Mouse (Mus musculus): ENCODE data around the gene Fgd1. TPM values are rescaled to one million over a fixed set of nuclear protein-coding genes. Genes with fewer than 3 reads are reported as not detected.

Gene Fgd1
- total RNA-seq, 2 experiments from 2014 or later: 19.5 to 20.4 TPM

DNA sequence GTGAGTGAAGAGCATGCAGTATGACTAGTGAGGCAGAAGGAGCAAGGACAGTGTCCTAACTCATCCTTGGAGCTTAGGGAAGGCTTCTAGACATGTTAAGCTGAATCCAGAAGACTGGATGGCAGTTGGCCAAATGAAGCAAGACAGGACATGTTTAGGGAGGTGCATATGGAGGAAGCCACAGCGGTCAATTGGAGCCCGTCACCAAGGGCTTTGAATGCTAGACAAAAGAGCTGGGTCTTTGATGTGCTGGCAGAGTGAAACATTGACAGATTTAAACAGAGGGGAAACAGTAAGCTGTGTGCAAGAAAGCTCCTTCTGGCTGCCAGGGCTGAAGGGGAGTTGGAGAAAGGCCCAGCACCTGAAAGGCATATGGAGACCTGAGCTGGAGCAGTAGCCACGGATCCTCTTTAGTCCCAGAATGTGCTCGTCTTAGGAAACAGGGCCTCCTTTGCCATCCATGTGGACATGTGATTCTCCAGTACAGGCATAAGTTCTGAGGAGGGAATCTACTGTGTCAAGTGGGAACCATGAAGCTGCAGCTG, 31.1 kb downstream of the Fgd1 start:
- no peak for DNase-seq (ENCODE audit: low spot score in 2 of 2)

DNA sequence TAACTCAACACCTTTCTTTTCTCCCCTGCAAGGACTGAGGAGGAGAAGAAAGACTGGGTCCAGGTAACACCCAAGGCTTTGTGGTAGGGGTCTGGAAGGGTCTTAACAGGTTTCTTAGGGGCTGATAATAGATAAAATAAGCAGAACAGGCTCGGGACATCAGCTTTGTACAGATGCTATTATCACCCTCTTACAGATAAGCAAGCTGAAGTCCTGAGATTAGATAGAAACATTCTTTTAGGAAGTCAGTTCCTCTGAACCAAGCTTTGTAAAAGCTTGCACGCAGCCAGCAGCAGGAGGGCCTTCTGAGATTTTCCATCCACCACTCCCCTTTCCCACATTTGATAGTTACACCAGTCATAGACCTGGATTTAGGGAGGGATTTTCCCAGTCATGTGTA, 39.6 kb downstream of the Fgd1 start:
- no peak for DNase-seq (ENCODE audit: low spot score in 2 of 2)

DNA sequence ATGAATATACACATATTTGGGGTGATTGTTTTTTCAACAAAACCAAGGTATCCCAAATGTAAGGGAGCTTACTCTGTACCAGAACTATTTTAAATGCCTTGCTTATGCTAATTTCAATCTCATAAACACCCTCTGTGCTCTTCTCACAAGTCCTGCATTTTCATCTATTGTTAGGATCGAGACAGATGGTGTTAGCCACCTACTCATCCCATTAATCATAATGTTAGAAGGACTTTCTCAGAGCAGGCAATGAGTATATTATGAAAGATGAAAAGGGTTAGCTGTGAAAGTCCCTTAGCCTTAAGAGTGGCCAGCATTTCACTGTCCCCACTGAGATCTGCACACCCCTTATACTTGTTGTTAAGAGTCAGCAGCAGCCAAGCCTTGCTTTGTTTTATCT, 41.5 kb downstream of the Fgd1 start:
- no peak for DNase-seq (ENCODE audit: low spot score in 2 of 2)

DNA sequence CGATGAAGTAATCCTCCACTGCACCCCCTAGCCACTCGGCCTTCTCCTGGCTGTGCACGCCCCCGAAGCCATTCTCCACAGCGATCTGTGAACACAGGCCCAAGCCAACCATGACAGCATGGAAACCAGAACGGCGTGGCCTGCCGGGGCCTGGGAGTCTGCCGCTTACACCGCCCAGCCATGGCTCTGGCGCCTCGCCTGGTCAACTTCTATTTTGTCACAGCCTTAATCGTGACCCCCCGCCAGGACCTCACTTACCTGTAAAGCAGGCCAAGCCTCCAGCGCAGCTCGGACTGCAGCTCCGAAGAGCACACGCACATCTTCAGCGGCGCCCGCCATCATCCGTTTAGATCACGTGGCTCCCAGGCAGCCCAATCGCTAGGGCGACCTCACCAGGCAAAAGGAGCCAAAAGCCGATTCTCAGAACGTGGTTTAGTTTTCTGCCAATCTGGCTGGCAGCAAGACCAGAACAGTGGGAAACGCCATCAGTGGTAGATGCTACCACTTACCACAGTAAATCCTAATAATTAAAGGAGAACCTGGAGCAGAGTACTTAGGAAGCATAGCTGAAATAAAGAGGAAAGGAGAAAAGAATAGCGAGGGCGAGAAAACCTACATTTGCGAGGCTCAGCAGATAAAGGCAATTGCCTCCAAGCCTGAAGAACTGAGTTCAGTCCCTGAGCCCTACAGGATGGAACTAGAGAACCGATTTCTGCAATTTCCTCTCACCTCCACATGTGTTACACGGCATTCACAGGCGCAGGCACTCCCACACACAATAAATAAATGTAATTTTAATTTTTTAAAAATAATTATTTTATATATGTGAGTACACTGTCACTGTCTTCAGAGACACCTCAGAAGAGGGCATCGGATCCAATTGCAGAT, 50.5 kb downstream of the Fgd1 start, which contains the start of gene Tsr2:
TSS of gene Tsr2 (minus strand) at position 373 of the 888 bp plus-strand sequence.
- DNase-seq (ENCODE audit: low spot score in 2 of 2): peak; percentile 68 to 74

DNA sequence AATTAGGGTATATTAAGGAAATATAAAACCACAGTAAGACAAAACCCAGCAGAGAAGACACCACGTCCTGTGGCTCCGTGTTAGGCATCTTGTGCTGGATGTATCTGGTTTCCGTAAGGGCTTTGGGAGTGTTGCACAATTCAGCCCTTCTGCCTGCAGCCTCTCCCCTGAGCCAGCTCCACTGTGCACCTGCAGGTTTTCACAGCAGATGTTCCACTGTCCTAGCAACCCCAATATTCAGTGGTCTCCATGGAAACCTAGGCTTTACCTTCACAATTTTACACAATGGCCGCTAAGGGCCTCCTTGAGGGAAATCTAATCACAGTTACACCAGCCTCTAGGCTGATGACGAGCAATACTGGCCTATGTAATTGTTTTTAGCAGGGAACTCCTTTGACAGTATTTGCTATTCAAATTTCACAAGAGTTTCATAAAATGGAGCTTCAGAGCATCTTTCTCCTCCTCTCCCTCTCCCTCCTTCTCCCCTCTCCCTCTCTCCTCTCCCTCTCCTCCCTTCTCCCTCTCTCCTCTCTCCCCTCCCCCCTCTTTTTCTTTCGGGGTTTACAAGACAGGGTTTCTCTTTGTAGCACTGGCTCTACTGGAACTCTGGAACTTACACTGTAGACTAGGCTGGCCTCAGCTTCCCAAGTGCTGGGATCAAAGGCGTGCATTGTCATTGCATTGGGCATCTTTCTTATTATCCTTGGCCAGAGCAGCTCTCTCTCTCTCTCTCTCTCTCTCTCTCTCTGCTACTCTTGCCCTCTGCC, 61.5 kb downstream of the Fgd1 start:
- no peak for DNase-seq (ENCODE audit: low spot score in 2 of 2)

DNA sequence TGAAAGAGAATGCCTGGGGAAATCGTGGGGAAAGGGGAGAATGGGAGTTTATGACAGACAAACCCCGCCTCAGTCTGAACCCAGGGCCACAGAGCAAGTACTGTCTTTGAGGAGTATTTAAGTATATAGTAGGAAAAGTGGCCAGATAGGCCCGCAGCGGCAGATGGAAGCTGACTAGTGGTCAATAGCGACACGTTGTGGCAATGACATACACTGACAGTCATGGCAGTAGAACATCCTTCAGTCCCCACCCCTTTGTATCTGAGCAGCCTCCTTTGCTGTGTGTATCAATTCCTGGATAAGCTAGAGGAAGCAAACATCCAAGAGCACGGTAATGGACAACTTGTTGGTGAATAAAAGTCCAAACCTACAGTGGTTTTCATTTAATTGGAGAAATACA, 70.8 kb downstream of the Fgd1 start:
- DNase-seq (ENCODE audit: low spot score in 2 of 2): peak; percentile 4 to 13

DNA sequence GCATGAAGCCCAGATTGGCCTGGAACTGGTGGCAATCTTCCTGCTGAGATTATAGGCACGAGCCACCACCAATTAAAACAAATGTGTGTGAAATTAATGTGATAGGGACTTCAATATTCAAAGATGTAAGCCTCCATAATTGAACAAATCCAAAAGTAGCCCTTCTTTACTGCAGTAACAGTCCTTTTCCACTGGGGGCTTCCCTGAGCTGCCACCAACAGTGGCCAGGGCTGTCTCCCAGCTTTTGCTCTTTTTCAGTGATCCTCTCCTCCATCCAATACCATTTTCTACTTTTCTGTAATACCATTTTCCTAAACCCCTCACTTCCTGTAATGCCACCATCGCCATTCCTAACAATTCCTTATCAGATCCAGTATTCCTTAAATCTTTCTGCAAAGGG, 71.5 kb downstream of the Fgd1 start:
- no peak for DNase-seq (ENCODE audit: low spot score in 2 of 2)

DNA sequence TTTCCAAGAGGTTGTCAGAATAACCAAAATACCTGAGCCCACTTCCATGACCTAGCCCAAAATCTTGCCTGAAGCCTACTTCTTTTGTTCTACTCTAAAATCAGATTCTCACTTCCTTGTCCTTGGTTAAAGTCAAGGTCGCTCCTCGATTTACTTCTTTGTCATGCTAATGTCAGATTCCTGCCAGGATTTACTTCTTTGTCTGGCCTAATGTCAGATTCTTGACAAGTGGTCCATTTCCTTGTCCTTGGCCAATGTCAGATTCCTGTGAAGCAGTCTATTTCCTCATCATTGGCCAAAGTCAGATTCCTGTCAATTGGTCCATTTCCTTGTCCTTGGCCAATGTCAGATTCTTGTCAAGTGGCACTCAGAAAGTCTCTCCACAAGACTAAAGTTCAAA, 78.0 kb downstream of the Fgd1 start:
- DNase-seq (ENCODE audit: low spot score in 2 of 2): no peak

DNA sequence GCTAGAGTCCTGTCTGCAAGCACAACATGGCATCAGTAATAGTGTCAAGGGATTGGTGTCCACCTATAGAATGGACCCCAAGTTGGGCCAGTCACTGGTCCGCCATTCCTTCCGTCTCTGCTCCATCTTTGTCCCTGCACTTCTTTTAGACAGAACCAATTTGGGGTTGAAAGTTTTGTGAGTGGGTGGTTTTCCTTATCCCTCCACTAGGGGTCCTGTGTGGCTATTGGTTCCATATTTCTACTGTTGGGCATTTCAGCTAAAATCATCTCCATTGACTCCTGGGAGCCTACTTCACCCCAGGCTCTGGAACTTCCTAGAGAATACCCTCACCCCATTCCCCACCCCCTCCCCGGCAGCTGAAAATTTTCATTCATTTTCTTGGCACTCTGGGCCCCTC, 84.5 kb downstream of the Fgd1 start:
- DNase-seq (ENCODE audit: low spot score in 2 of 2): no peak

DNA sequence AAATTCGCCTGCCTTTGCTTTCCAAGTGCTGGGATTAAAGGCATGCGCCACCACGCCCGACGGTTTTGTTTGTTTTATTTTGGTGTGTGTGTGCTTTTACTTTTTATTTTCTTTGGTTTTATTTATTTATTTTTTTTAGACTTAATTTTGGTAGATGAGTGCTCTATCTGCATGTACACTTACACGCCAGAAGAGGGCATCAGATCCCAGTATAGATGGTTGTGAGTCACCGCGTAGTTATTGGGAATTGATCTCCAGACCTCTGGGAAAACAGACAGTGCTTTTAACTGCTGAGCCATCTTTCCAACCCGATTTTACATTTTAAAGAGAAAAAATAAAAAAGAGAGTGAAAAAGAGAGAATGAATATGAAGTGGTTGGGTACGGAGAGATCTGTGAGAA, 86.8 kb downstream of the Fgd1 start:
- no peak for DNase-seq (ENCODE audit: low spot score in 2 of 2)

Other genes starting within 250 kb of the Fgd1 start
- gene Maged2, start 231.8 kb upstream of the Fgd1 start, total RNA-seq (2021): 10 to 100 TPM; 46.7 to 54.0 TPM
- gene Gnl3l, start 28.8 kb upstream of the Fgd1 start, total RNA-seq (2021): 100 to 1,000 TPM; 210 to 212 TPM
- 10 to 100 TPM; 91.1 to 91.7 TPM for gene Tsr2, start 50.4 kb downstream of the Fgd1 start, total RNA-seq (2021)
- gene Wnk3, start 151.9 kb downstream of the Fgd1 start, total RNA-seq (2021): 10 to 100 TPM; 45.5 to 51.5 TPM